Mouse (Mus musculus): ENCODE data around the gene Mbd6. TPM values are rescaled to one million over a fixed set of nuclear protein-coding genes. Genes with fewer than 3 reads are reported as not detected.
A peak's percentile ranks its signal among the peaks of the same experiment; 100 is the strongest.

Mbd6 gene
- polyA plus RNA-seq, 1 experiment from 2014 or later, result 19.6 TPM

DNA sequence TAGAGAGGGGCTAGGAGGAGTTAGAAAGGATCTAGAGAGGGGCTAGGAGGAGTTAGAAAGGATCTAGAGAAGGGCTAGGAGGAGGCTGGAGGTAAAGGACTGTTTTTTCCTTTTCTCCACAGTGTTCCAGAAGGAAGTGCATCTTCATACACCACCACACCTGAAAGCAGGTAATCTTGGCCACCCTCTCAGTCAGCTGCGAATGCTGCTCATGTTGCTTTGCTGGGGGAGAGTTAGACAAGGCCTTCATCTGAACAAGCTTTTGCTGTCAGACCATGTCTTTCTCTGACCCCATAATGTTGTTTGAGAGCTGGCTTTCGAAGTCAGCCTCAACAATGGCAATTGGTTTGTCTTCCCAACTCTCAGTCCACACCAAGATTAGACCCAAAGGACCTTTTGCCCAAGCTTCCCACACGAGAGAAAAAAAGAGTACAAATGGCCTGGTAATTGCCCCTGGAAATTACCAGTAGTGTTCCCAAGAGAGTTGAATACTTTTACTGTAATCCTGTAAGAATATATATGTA is 4.8 kb upstream of the Mbd6 start:
- H3K9me3 ChIP-seq (replicated peaks), result no peaks in the 10 kb centered on the region
- no peak overlapping the region for H3K4me3 ChIP-seq (replicated peaks)
- no peak overlapping the region for H3K27ac ChIP-seq (replicated peaks)
- no peak overlapping the region for H3K4me2 ChIP-seq (replicated peaks)
- H3K27me3 ChIP-seq, result no peaks in the 10 kb centered on the region
- no peak overlapping the region for H3K9ac ChIP-seq
- H3K36me3 ChIP-seq, result peaks cover 51% of the 10 kb centered on the region
- H3K4me1 ChIP-seq, result peaks cover 33% of the 10 kb centered on the region
- no peak for ATAC-seq (ENCODE audit: insufficient number of reproducible peaks, low FRiP score, low TSS enrichment, low read depth)
- 79% methylated on average over 3 of the region's 3 CpGs for WGBS

DNA sequence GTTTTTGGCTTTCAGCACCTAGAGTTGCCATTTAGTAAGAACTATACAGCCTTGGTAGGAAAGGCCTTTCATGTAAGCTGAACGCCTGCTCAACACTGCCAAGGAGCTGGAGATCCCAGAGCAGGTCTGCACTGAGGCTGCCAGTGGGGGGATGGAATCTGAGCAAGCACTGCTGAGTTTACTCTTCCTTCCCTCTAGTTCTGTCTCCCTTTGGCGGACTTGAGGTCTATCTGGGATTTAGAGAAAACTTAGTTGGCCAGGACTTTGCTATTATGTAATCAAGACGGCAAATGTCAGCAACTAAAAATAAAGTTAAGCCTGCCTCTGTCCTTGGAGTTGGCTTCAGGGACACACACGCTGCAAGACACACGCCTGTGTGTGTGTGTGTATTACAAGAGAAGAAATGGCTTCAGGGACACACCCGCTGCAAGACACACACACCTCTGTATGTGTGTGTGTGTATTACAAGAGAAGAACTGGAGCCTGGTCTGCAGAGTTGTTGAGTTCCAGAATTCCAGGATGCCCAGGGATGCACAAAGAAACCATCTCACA is 4.2 kb upstream of the Mbd6 start:
- H3K9ac ChIP-seq, result no peak overlapping the region; the same call in 1 of the 2 replicates
- H3K4me3 ChIP-seq (replicated peaks), result no peak overlapping the region
- peaks cover 50% of the 10 kb centered on the region for H3K36me3 ChIP-seq
- no peaks in the 10 kb centered on the region for H3K27me3 ChIP-seq
- no peak overlapping the region for H3K4me2 ChIP-seq (replicated peaks)
- 0 out of 2 replicates have a peak overlapping the region, but pooled peaks have one; percentile 9 for H3K27ac ChIP-seq (replicated peaks)
- no peaks in the 10 kb centered on the region for H3K9me3 ChIP-seq (replicated peaks)
- WGBS, result 75% methylated on average over 6 of the region's 6 CpGs
- H3K4me1 ChIP-seq, result peaks cover 33% of the 10 kb centered on the region
- no peak for ATAC-seq (ENCODE audit: insufficient number of reproducible peaks, low FRiP score, low TSS enrichment, low read depth)

DNA sequence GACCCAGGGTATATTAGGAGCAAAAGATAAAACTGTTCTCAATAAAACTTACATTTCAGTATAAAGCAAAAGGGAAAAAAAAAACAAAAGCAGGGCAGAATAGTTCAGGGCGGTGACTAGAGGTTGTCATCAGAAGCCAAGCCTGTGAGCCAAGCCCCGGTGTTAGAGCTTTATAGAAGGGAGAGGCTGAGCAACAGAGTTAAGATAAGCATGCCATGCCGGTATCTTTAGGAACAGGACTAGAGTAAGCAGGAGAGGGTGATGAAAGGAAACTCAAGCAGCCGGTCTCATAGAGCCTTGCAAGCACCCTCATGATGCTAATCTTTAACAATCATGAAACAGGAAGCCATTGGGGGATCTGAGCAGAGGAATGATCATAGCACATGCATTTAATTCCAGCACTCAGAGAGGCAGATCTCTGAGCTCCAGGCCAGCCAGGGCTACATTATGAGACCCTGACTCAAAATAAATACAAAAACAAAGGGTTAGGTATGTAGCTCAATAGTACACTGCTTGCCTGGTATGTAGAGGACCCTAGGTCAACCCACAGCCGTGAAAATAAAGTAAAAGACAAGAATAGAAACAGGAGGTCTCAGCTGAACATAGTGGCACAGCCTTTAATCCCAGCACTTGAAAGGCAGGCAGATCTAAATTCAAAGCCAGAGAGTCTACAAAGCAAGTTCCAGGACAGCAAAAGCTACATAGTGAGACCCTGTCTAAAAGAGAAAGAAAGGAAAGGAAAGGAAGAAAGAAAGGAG is 3.2 kb upstream of the Mbd6 start:
- no peak for ATAC-seq (ENCODE audit: insufficient number of reproducible peaks, low FRiP score, low TSS enrichment, low read depth)
- peak overlapping the region; percentile 100 for H3K27ac ChIP-seq (replicated peaks)
- H3K4me3 ChIP-seq (replicated peaks), result peak overlapping the region; percentile 71
- WGBS, result 34% methylated on average over 5 of the region's 5 CpGs
- H3K36me3 ChIP-seq, result peaks cover 45% of the 10 kb centered on the region
- H3K27me3 ChIP-seq, result no peaks in the 10 kb centered on the region
- peaks cover 42% of the 10 kb centered on the region for H3K4me1 ChIP-seq
- H3K9ac ChIP-seq, result peak overlapping the region; percentile 66
- no peaks in the 10 kb centered on the region for H3K9me3 ChIP-seq (replicated peaks)
- peak overlapping the region; percentile 84 for H3K4me2 ChIP-seq (replicated peaks)

DNA sequence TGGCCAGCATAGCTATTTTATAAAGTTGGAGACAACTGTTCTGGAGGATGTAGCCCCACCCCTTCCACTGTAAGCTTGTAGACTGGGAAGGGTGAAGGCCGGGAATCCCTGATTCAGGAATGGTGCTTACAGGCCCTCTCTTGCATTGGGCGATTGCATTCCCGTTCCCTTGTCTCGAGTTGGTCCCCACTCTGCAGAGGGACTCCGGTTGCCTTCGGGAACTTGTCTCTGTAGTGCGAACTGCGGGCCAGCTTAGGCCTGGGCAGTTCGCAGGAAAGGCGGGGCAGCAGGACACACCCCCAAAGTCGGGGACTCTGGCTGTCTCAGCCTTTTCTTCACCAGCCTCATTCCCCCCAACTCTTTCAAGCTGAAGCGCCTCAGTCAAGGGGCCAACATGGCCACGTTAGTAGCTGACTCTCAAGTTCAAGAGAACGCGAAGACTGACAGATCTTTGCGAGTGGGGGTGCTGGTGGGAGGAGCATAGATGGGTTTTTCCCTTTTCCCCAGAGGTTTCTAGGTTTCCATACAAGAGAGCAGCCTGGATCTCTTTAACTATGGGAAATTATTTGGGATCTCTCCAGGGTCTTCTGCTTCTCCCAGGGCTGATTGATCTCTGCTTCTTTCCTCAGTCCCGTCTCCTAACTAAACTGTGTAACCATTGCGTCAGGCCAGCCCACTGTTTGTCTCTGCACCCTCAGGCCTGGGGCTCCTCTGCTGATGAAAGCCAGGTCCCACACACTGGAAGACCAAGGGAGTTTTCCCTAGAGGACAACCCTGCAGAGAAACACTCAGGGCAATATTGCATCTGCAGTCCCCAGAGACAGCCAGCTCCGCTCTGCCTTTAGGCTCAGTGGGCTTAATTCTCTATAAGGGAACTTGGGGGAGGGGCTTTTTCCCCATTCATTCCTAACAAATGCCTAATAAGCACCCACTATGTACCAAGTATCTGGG is 2.4 kb upstream of the Mbd6 start:
- WGBS, result under 1% methylated on average over 19 of the region's 19 CpGs
- Histone ChIP-seq H3K27ac (replicated peaks) (peak overlapping the region; percentile 100), H3K4me2 (replicated peaks) (peak overlapping the region; percentile 84), H3K9me3 (replicated peaks) (no peaks in the 10 kb centered on the region), H3K4me3 (replicated peaks) (peak overlapping the region; percentile 71), H3K9ac (peak overlapping the region; percentile 66), H3K27me3 (no peaks in the 10 kb centered on the region), H3K4me1 (peaks cover 51% of the 10 kb centered on the region), H3K36me3 (peaks cover 47% of the 10 kb centered on the region)
- peak; percentile 29 for ATAC-seq (ENCODE audit: insufficient number of reproducible peaks, low FRiP score, low TSS enrichment, low read depth)

DNA sequence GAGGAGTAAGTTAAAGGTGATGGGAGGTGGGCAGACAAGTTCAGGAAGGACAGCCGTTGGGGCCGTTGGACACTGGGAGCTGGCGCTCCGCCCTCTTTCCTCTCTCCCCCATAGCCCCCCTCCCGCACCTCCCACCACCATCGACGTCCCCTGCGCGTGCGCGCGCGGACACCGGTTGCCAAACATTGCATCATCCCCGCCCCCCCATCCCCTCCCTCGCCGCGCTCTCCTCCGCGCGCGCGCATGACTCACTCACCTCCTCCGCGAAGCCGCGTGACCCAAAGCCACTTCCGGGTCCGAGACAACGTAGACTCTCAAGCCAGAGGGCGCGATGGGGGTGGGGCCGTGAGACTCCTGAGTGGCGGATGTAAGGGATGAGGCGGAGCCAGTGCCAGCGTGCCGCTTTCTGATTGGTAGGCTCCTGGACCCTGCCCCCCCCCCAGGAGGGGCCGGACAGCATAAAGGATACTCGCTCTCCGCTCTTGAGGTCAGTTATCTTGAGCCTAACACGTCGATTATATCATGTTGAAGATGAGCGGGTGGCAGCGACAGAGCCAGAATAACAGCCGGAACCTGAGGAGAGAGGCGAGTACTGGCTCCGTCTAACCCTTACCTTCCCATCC is 1.6 kb upstream of the Mbd6 start:
- WGBS, result under 1% methylated on average over 42 of the region's 47 CpGs
- Histone ChIP-seq H3K9me3 (replicated peaks) (no peaks in the 10 kb centered on the region), H3K4me3 (replicated peaks) (peak overlapping the region; percentile 71), H3K4me1 (peaks cover 58% of the 10 kb centered on the region), H3K36me3 (peaks cover 47% of the 10 kb centered on the region), H3K27ac (replicated peaks) (peak overlapping the region; percentile 100), H3K9ac (peak overlapping the region; percentile 66), H3K27me3 (no peaks in the 10 kb centered on the region), H3K4me2 (replicated peaks) (peak overlapping the region; percentile 84)
- peak; percentile 93 for ATAC-seq (ENCODE audit: insufficient number of reproducible peaks, low FRiP score, low TSS enrichment, low read depth)

DNA sequence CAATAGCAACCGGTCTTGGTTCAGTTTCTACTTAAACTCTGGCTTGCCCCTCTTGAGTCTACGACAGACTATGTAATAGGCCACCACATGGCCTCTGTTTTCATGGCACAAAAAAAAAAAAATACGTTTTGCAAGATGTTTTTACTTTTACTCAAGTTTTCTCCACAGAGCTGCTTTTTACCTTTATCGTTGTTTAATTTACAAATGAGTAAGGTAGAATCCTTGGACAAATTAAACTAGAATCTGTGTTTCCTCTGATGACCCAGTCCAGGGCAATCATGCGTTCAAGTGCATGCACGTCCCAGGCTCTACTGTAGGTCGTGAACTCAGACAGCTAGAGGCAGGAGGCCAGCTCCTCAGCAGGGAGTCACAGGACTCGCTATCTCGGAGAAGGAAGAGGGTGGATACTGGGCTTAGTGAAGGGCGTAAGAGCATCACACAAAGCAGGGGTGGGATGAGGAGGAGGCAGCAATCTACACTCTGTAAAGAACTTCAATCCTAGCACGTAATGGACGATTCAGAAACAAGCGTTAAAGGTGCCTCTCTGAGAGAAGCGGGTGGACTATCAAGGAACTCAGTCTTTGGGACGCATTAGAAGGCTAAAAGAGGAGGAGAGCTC is 864 bp upstream of the Mbd6 start:
- no peaks in the 10 kb centered on the region for H3K9me3 ChIP-seq (replicated peaks)
- 1% methylated on average over 15 of the region's 15 CpGs for WGBS
- peak overlapping the region; percentile 65 for H3K9ac ChIP-seq
- H3K4me2 ChIP-seq (replicated peaks), result peak overlapping the region; percentile 84
- H3K4me3 ChIP-seq (replicated peaks), result peak overlapping the region; percentile 71
- H3K27me3 ChIP-seq, result no peaks in the 10 kb centered on the region
- H3K36me3 ChIP-seq, result peaks cover 47% of the 10 kb centered on the region
- H3K27ac ChIP-seq (replicated peaks), result peak overlapping the region; percentile 100
- ATAC-seq (ENCODE audit: insufficient number of reproducible peaks, low FRiP score, low TSS enrichment, low read depth), result 0 out of 2 replicates have a peak, but pooled peaks have one; percentile 0
- H3K4me1 ChIP-seq, result peaks cover 65% of the 10 kb centered on the region

DNA sequence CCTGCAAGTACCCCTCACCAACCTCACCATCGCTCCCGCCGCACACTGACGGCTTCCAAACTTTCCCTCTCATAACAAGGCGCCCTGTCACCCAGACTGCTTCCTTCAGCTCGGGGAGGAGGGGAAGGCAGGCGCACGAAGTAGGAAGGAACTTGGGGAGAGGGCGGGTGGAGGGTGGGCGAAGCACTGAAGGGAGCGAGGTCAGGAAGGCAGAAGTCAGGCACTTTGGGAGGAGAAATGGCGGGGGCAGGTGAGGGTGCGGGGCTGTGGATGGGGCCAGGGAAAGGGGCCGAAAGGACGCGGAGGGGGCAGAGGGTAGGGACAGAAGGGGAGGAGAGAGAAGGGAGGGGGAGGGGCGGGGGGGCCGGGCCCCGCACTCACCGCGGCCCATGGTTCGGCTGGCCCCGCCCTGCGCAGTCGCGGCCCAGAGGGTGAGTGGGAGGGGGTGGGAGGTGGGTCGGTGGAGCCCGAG is 454 bp downstream of the Mbd6 start:
- peaks cover 69% of the 10 kb centered on the region for H3K4me1 ChIP-seq
- ATAC-seq (ENCODE audit: insufficient number of reproducible peaks, low FRiP score, low TSS enrichment, low read depth), result no peak; the same call in none of the 2 replicates
- peaks cover 47% of the 10 kb centered on the region for H3K36me3 ChIP-seq
- H3K9ac ChIP-seq, result peak overlapping the region; percentile 65
- H3K4me3 ChIP-seq (replicated peaks), result peak overlapping the region; percentile 71
- H3K4me2 ChIP-seq (replicated peaks), result peak overlapping the region; percentile 84
- no peaks in the 10 kb centered on the region for H3K9me3 ChIP-seq (replicated peaks)
- 2% methylated on average over 27 of the region's 28 CpGs for WGBS
- peak overlapping the region; percentile 100 for H3K27ac ChIP-seq (replicated peaks)
- no peaks in the 10 kb centered on the region for H3K27me3 ChIP-seq

DNA sequence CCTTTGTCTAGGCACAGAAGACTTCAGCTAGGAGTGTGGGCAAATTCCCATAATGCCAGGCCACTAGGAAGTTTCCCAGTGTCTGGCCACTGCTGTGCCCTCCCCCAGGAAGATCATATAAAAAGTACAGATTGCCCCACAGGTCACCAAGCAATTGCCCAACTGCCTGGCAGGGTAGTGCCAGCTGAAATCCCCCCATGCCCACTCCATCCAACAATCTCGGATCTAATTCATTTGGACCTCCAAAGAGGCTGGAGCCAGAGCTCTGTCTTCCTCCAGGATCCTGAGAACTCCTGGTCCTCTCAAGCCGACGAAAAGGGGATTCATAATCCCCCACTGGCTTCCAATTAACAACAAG is 903 bp downstream of the Mbd6 start:
- peak overlapping the region; percentile 100 for H3K27ac ChIP-seq (replicated peaks)
- no peaks in the 10 kb centered on the region for H3K9me3 ChIP-seq (replicated peaks)
- WGBS, result 1% methylated on average over 3 of the region's 3 CpGs
- peak overlapping the region; percentile 71 for H3K4me3 ChIP-seq (replicated peaks)
- H3K4me2 ChIP-seq (replicated peaks), result peak overlapping the region; percentile 84
- H3K27me3 ChIP-seq, result no peaks in the 10 kb centered on the region
- peaks cover 64% of the 10 kb centered on the region for H3K4me1 ChIP-seq
- peak overlapping the region; percentile 65 for H3K9ac ChIP-seq
- H3K36me3 ChIP-seq, result peaks cover 47% of the 10 kb centered on the region
- ATAC-seq (ENCODE audit: insufficient number of reproducible peaks, low FRiP score, low TSS enrichment, low read depth), result no peak

DNA sequence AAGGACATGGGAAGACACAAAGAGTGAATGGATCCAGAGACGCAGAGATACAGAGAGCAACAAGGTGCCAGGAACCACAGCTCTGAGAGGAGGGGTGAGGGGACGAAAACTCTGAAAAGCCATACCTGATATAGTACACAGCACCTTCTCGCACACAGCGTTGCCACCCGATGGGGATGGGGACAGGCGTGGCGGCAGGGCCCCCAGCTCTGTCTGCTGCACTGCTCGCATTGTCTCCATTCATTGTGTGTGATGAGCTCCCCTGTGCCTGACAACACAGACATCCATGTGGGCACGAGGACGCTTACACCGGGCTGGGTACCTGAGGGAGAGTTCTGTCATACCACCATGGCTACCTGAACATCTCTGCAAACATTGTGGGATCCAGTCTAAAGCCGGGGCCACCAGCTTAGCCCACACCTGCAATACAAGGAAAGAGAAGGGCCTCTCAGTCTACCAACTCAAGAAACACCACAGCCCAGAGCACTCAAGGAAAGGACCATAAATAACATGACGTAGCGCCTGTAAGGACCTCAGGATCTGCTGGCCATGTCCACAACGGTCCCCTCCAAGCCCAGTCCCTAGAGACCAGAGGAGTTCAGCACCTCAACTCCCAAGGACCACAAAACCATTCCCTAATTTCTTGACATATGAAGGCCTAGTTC is 1.4 kb downstream of the Mbd6 start:
- Histone ChIP-seq H3K9me3 (replicated peaks) (no peaks in the 10 kb centered on the region), H3K27me3 (no peaks in the 10 kb centered on the region), H3K9ac (peak overlapping the region; percentile 65), H3K27ac (replicated peaks) (peak overlapping the region; percentile 100), H3K4me1 (peaks cover 59% of the 10 kb centered on the region), H3K4me3 (replicated peaks) (peak overlapping the region; percentile 71), H3K36me3 (peaks cover 51% of the 10 kb centered on the region), H3K4me2 (replicated peaks) (peak overlapping the region; percentile 84)
- WGBS, result 70% methylated on average over 15 of the region's 15 CpGs
- ATAC-seq (ENCODE audit: insufficient number of reproducible peaks, low FRiP score, low TSS enrichment, low read depth), result no peak

DNA sequence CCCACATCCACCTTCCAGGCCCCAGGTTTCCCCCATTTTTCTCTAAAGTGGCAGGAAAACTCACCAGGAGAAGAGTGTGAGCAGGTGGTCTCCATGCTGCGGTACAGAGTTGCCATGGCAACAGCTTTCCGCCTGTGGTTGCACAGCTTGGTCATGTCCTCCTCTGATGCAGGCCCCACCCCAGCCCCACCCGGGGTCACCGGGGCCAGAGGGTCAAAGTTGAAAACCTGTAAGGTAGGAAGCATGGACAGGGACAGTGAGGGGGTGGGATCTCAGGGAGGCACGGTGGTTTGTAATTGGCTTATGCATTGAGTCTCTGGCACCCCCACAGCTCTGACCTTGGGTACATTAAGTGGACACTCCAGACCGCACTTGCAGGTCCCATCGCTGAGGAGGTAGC is 2.1 kb downstream of the Mbd6 start:
- H3K27me3 ChIP-seq, result no peaks in the 10 kb centered on the region
- no peaks in the 10 kb centered on the region for H3K9me3 ChIP-seq (replicated peaks)
- peak overlapping the region; percentile 65; the same call in 1 of the 2 replicates for H3K9ac ChIP-seq
- no peak overlapping the region for H3K27ac ChIP-seq (replicated peaks)
- 54% methylated on average over 7 of the region's 7 CpGs for WGBS
- ATAC-seq (ENCODE audit: insufficient number of reproducible peaks, low FRiP score, low TSS enrichment, low read depth), result no peak
- peak overlapping the region; percentile 84; the same call in 1 of the 2 replicates for H3K4me2 ChIP-seq (replicated peaks)
- H3K36me3 ChIP-seq, result peaks cover 58% of the 10 kb centered on the region
- H3K4me1 ChIP-seq, result peaks cover 53% of the 10 kb centered on the region
- peak overlapping the region; percentile 71; the same call in 1 of the 2 replicates for H3K4me3 ChIP-seq (replicated peaks)
